Mouse (Mus musculus) G1E (cell line): ENCODE measurements around the gene Tiparp.

Experiments used
- CTCF ChIP-seq: IDR thresholded peaks from 2 replicates; pipeline ENCODE4 v1.5.1; 2012; ENCODE audit warnings: low read depth, low read length, inconsistent platforms, mixed read lengths
- GATA1 ChIP-seq: IDR thresholded peaks from 2 replicates; pipeline ENCODE4 v1.6.1; 2012; ENCODE audit warnings: borderline replicate concordance, low read length, inconsistent platforms, mixed read lengths
- GATA2 ChIP-seq: IDR thresholded peaks from 2 replicates; pipeline ENCODE4 v1.6.1; 2012; ENCODE audit warnings: low read depth, low read length, inconsistent platforms, borderline replicate concordance
- POLR2AphosphoS5 ChIP-seq: IDR thresholded peaks from 2 replicates; pipeline ENCODE4 v1.6.1; 2012; ENCODE audit warnings: low read depth, low read length, inconsistent platforms; ENCODE audit not compliant: insufficient replicate concordance

- TF ChIP-seq CTCF (no peak), POLR2AphosphoS5 (no peak), GATA1 (no peak), GATA2 (no peak)
Measured at GRCm38 (mm10) chr3:65573516-65573915, 45.3 kb downstream of the Tiparp start.
